Mouse (Mus musculus) Patski (cell line): ENCODE results near the gene Rom1. TPM values are rescaled to one million over a fixed set of nuclear protein-coding genes. Genes with fewer than 3 reads are reported as not detected.
"Not testable (repeated sequence)": the region's sequence is repeated elsewhere in the genome, so short reads cannot be mapped to it uniquely, and the experiment has no call there.

Experiments used
- ATAC-seq: fragments of 100-300 bp; one replicate; pipeline ENCODE4 v1.8.0; 2021
- CTCF ChIA-PET: fragments of 350-600 bp; sonication (Branson Sonifier 250); formaldehyde crosslinking; loops from one replicate; lab custom pipeline; 2022; ENCODE audit warnings: inconsistent platforms; lab: Charles Lee
- POLR2A ChIA-PET: fragments of 350-600 bp; sonication (Branson Sonifier 250); formaldehyde crosslinking; loops from one replicate; lab custom pipeline; 2022; ENCODE audit warnings: antibody characterized with exemption, inconsistent platforms; lab: Charles Lee
- DNase-seq: peaks from one replicate; pipeline ENCODE4 v3.0.0-alpha.2; 2011; ENCODE audit warnings: low read depth, low spot score
- H3K27me3 ChIP-seq: fragments of 371-371 bp; one replicate; pipeline ENCODE4 v1.5.1; 2021
- CTCF ChIP-seq: fragments of 100-300 bp; IDR thresholded peaks from one replicate; pipeline ENCODE4 v1.5.1; 2021
- in situ Hi-C: fragments of 300-500 bp; cut with MboI; formaldehyde crosslinking; loops from 3 replicates; pipeline ENCODE4 v1.11.1; 2018; ENCODE audit warnings: low pct_unique_long_range_greater_than_20kb, mixed read lengths
- polyA plus RNA-seq: library from polyadenylated mRNA; unstranded; gene quantifications from one replicate; pipeline ENCODE4 v1.2.3, GENCODE M21; 2021

Rom1 gene
- polyA plus RNA-seq, 1 experiment from 2014 or later = 9.1 TPM

- DNase-seq (no peak), ATAC-seq (no peak)
- ChIA-PET CTCF (no interaction called here), POLR2A (no interaction called here)
- in situ Hi-C loops = no loop called here
- TF ChIP-seq CTCF = no peak
- H3K27me3 ChIP-seq = no peaks in the 10 kb centered on the region
These were observed 20.6 kb downstream of the Rom1 start for GRCm38 (mm10) chr19:8908531-8908930.

- no peak for DNase-seq
- ChIA-PET CTCF (interaction anchor here (1.7 kb wide), 1 partner anchor 16 kb away, joined by 5 read pairs; the partner anchor contains the start of gene B3gat3), POLR2A (interaction anchor here (1.2 kb wide), 1 partner anchor 17 kb away, joined by 3 read pairs; the partner anchor contains the start of gene B3gat3)
- in situ Hi-C loops = no loop called here
- H3K27me3 ChIP-seq = no peaks in the 10 kb centered on the region
- TF ChIP-seq CTCF = no peak
- ATAC-seq = no peak
These were observed 25.7 kb downstream of the Rom1 start for GRCm38 (mm10) chr19:8903412-8903811.

DNA sequence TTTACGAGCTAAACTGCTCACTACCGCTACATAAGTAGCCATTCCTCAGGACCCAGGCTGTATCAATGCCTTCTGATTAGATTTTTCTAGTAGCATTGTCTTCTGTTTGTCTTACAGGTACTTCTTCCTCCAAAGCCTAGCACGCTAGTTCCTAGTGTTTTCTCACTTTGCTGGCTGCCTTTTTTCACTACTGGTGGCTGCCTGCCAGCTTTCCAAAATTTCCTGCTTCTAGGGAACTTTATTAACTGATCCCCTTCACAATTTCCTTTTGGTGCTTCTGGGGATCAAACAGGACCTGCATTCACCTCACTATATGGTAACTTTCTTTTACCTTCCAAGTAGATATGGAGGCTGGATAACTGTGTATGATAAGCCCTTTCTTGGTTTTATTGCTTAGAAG, 30.1 kb downstream of the Rom1 start:
- TF ChIP-seq CTCF = no peak
- H3K27me3 ChIP-seq = no peaks in the 10 kb centered on the region
- in situ Hi-C loops = no loop called here
- ATAC-seq (no peak), DNase-seq (no peak)
- ChIA-PET CTCF (no interaction called here), POLR2A (no interaction called here)

DNA sequence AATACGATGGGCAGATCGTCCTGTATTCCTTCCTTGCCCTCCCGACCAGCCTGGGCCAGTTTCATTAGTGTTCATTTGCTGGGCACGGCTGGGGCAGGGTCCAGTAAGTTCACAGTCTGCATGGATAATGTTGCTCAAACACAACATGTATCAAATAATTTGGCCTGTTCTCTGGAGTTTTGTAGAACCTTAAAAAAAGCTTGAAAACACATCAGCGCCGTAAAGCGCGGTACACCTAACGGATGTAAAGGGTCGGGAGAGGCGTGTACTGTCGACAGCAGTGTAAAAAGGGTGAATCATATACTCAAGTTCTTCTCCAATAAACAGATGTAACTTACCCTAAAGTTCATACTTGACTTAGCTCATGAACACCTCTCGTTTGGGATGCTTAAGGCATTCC, 30.6 kb downstream of the Rom1 start:
- no peaks in the 10 kb centered on the region for H3K27me3 ChIP-seq
- ChIA-PET CTCF (no interaction called here), POLR2A (interaction anchor here (1.0 kb wide), 1 partner anchor 69 kb away, joined by 3 read pairs; no protein-coding TSS in a partner anchor)
- ATAC-seq (no peak), DNase-seq (no peak)
- in situ Hi-C loops = no loop called here
- TF ChIP-seq CTCF = no peak

GRCm38 (mm10) chr19:8897865-8898495, 31.2 kb downstream of the Rom1 start, which contains the start of gene Ganab:
Gene Ganab, plus strand, starts transcription at chr19:8898071.
- no peaks in the 10 kb centered on the region for H3K27me3 ChIP-seq
- in situ Hi-C loops = no loop called here
- peak; percentile 92 for ATAC-seq
- ChIA-PET CTCF (no interaction called here), POLR2A (interaction anchor here (0.5 to 1.0 kb wide), 3 partner anchors 13 to 70 kb away, joined by 3 read pairs; no protein-coding TSS in a partner anchor)
- TF ChIP-seq CTCF = no peak
- peak; percentile 68 for DNase-seq

- DNase-seq, CTCF ChIA-PET, in situ Hi-C loops, H3K27me3 ChIP-seq: not testable (repeated sequence)
- ATAC-seq = peak; percentile 2
- POLR2A ChIA-PET = interaction anchor here (0.6 to 1.0 kb wide), 2 partner anchors 12 to 71 kb away, joined by 3 read pairs; no protein-coding TSS in a partner anchor
These were observed 31.8 kb downstream of the Rom1 start for GRCm38 (mm10) chr19:8897211-8897864.

- CTCF ChIA-PET, ATAC-seq, in situ Hi-C loops: not testable (repeated sequence)
These were observed 32.9 kb downstream of the Rom1 start for GRCm38 (mm10) chr19:8896231-8896630.

DNA sequence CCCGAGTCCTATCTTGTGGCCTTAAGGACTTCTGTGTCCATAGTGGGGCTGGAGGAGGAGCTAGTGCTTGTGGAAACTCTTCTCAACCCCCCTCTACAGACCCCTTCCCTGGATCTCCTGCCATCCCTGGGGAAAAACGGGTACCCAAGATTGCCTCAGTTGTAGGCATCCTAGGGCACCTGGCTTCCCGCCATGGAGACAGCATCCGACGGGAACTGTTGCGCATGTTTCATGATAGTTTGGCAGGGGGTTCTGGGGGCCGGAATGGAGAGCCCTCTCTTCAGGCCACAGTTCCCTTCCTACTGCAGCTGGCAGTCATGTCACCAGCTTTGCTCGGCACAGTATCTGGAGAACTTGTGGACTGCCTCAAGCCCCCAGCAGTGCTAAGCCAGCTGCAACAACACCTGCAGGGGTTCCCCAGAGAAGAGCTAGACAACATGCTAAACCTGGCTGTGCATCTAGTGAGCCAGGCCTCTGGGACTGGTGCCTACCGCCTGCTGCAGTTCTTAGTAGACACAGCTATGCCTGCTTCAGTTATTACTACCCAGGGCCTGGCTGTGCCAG, 33.7 kb downstream of the Rom1 start:
- TF ChIP-seq CTCF = no peak
- ChIA-PET CTCF (no interaction called here), POLR2A (interaction anchor here (0.5 kb wide), 1 partner anchor 124 kb away, joined by 3 read pairs; no protein-coding TSS in a partner anchor)
- in situ Hi-C loops = no loop called here
- no peak for ATAC-seq
- no peak for DNase-seq
- H3K27me3 ChIP-seq = no peaks in the 10 kb centered on the region

More at GRCm38 (mm10) chr19:8896231-8896630, 32.9 kb downstream of the Rom1 start:
- not testable (repeated sequence) for H3K27me3 ChIP-seq, DNase-seq
- POLR2A ChIA-PET = interaction anchor here (0.5 kb wide), 1 partner anchor 125 kb away, joined by 3 read pairs; no protein-coding TSS in a partner anchor

GRCm38 (mm10) chr19:8892829-8893766, 36.1 kb downstream of the Rom1 start, which contains the start of gene Ints5:
Gene Ints5, plus strand, starts transcription at chr19:8893005.
- POLR2A ChIA-PET = interaction anchor here (0.6 to 2.0 kb wide), 4 partner anchors 8 to 52 kb away, joined by 3 to 6 read pairs (median 4); partner anchors contain the start of gene Uqcc3
- ATAC-seq = peak; percentile 9
- CTCF ChIA-PET = interaction anchor here (1.0 to 1.1 kb wide), 3 partner anchors 12 to 48 kb away, joined by 3 to 4 read pairs (median 3); no protein-coding TSS in a partner anchor

More at GRCm38 (mm10) chr19:8892829-8893766, 36.1 kb downstream of the Rom1 start, which contains the start of gene Ints5:
- TF ChIP-seq CTCF = no peak
- in situ Hi-C loops = no loop called here
- DNase-seq = peak; percentile 49
- no peaks in the 10 kb centered on the region for H3K27me3 ChIP-seq
